Mouse (Mus musculus) MEL (cell line): Measurements from ENCODE around the gene Olfr103. TPM values are rescaled to one million over a fixed set of nuclear protein-coding genes. Genes with fewer than 3 reads are reported as not detected.

ENCODE experiments used
- DNase-seq: peaks from one replicate; pipeline ENCODE4 v3.0.0; 2011; ENCODE audit warnings: low read depth, low spot score
- H3K27ac ChIP-seq: 2 replicates; pipeline ENCODE4 v1.5.1; 2012; ENCODE audit warnings: low read depth, mild to moderate bottlenecking, control low read depth, low read length, moderate library complexity; ENCODE audit not compliant: control insufficient read depth
- H3K27me3 ChIP-seq, 2 experiments: fragments of 150-350 bp in 1 of 2; sonication (generic) in 1 of 2; 2 replicates each; pipeline ENCODE4 v1.6.1; 2012; ENCODE audit warnings: low read length in 2 of 2, mild to moderate bottlenecking in 2 of 2, improper control_type of control experiment in 1 of 2, moderate library complexity in 1 of 2; ENCODE audit not compliant: insufficient read depth in 2 of 2, control insufficient read depth in 1 of 2
- H3K36me3 ChIP-seq, 2 experiments: 2 replicates each; pipeline ENCODE4 v1.6.1; 2012 to 2014; ENCODE audit warnings: low read length in 2 of 2, improper control_type of control experiment in 1 of 2, inconsistent platforms in 1 of 2, mild to moderate bottlenecking in 1 of 2; ENCODE audit not compliant: insufficient read depth in 2 of 2, control insufficient read depth in 1 of 2
- H3K4me1 ChIP-seq, 2 experiments: fragments of 150-350 bp in 1 of 2; sonication (generic) in 1 of 2; 2 replicates each; pipeline ENCODE4 v1.6.1; 2012; ENCODE audit warnings: low read length in 2 of 2, improper control_type of control experiment in 1 of 2, mild to moderate bottlenecking in 1 of 2; ENCODE audit not compliant: insufficient read depth in 2 of 2, control insufficient read depth in 1 of 2
- H3K4me3 ChIP-seq, 2 experiments: fragments of 150-350 bp in 1 of 2; sonication (generic) in 1 of 2; 2 replicates each; pipeline ENCODE4 v1.5.1; 2012; ENCODE audit warnings: low read depth in 2 of 2, low read length in 2 of 2, mild to moderate bottlenecking in 2 of 2, moderate library complexity in 2 of 2, control low read depth in 1 of 2, improper control_type of control experiment in 1 of 2; ENCODE audit not compliant: control insufficient read depth in 1 of 2, insufficient read depth in 1 of 2
- H3K79me2 ChIP-seq: 2 replicates; pipeline ENCODE4 v1.6.1; 2012; ENCODE audit warnings: mild to moderate bottlenecking, low read length, moderate library complexity; ENCODE audit not compliant: control insufficient read depth, poor library complexity, insufficient read depth
- H3K9ac ChIP-seq: 2 replicates; pipeline ENCODE4 v1.6.1; 2012; ENCODE audit warnings: low read depth, mild to moderate bottlenecking, control low read depth, low read length, moderate library complexity; ENCODE audit not compliant: control insufficient read depth, poor library complexity, severe bottlenecking
- H3K9me3 ChIP-seq: fragments of 150-350 bp; sonication (generic); replicated peaks from 2 replicates; pipeline ENCODE4 v1.6.1; 2012; ENCODE audit warnings: mild to moderate bottlenecking, low read length, improper control_type of control experiment, moderate library complexity; ENCODE audit not compliant: insufficient read depth
- CHD2 ChIP-seq: IDR thresholded peaks from 2 replicates; pipeline ENCODE4 v1.6.1; 2011; ENCODE audit warnings: low read length, improper control_type of control experiment
- CTCF ChIP-seq, 3 experiments: IDR thresholded peaks in 2 of 3; conservative IDR thresholded peaks in 1 of 3; 2 replicates each; pipeline ENCODE4 v1.5.1; 2011 to 2012; ENCODE audit warnings: low read length in 3 of 3, low read depth in 2 of 3, mild to moderate bottlenecking in 2 of 3, improper control_type of control experiment in 1 of 3, inconsistent platforms in 1 of 3, mixed read lengths in 1 of 3, moderate library complexity in 1 of 3; ENCODE audit not compliant: control insufficient read depth in 1 of 3, insufficient read depth in 1 of 3, poor library complexity in 1 of 3, severe bottlenecking in 1 of 3
- GABPA ChIP-seq: IDR thresholded peaks from 2 replicates; pipeline ENCODE4 v1.6.1; 2012; ENCODE audit warnings: low read depth, mild to moderate bottlenecking, inconsistent platforms, low read length, improper control_type of control experiment, moderate library complexity
- GATA1 ChIP-seq: IDR thresholded peaks from 2 replicates; pipeline ENCODE4 v1.6.1; 2011; ENCODE audit warnings: low read depth, low read length, improper control_type of control experiment
- HCFC1 ChIP-seq: IDR thresholded peaks from 2 replicates; pipeline ENCODE4 v1.6.1; 2012; ENCODE audit warnings: low read depth, mild to moderate bottlenecking, inconsistent platforms, low read length, improper control_type of control experiment, moderate library complexity
- JUND ChIP-seq: IDR thresholded peaks from 2 replicates; pipeline ENCODE4 v1.6.1; 2011; ENCODE audit warnings: low read depth, mild to moderate bottlenecking, improper control_type of control experiment, low read length
- KAT2A ChIP-seq: conservative IDR thresholded peaks from 2 replicates; pipeline ENCODE4 v1.6.1; 2012; ENCODE audit warnings: low read depth, low read length, improper control_type of control experiment, inconsistent platforms
- MAFK ChIP-seq: IDR thresholded peaks from 2 replicates; pipeline ENCODE4 v1.6.1; 2011; ENCODE audit warnings: low read depth, mild to moderate bottlenecking, low read length, improper control_type of control experiment, borderline replicate concordance
- MEF2A ChIP-seq: IDR thresholded peaks from 2 replicates; pipeline ENCODE4 v1.6.1; 2014; ENCODE audit warnings: low read depth, mild to moderate bottlenecking, inconsistent platforms, low read length, improper control_type of control experiment; ENCODE audit not compliant: poor library complexity, insufficient replicate concordance, severe bottlenecking; ENCODE audit errors: extremely low read depth
- MXI1 ChIP-seq: IDR thresholded peaks from 2 replicates; pipeline ENCODE4 v1.6.1; 2011; ENCODE audit warnings: mild to moderate bottlenecking, low read depth, low read length, improper control_type of control experiment
- MYC ChIP-seq: IDR thresholded peaks from 2 replicates; pipeline ENCODE4 v1.6.1; 2011; ENCODE audit warnings: low read depth, mild to moderate bottlenecking, low read length, improper control_type of control experiment, moderate library complexity
- POLR2AphosphoS5 ChIP-seq: IDR thresholded peaks from 2 replicates; pipeline ENCODE4 v1.6.1; 2012; ENCODE audit warnings: low read depth, borderline replicate concordance, mild to moderate bottlenecking, inconsistent platforms, low read length, moderate library complexity, mixed read lengths
- RAD21 ChIP-seq: IDR thresholded peaks from 2 replicates; pipeline ENCODE4 v1.6.1; 2011; ENCODE audit warnings: mild to moderate bottlenecking, low read depth, low read length, improper control_type of control experiment
- SIN3A ChIP-seq: IDR thresholded peaks from 2 replicates; pipeline ENCODE4 v1.6.1; 2012; ENCODE audit warnings: low read length, improper control_type of control experiment, inconsistent platforms
- SMC3 ChIP-seq: IDR thresholded peaks from 2 replicates; pipeline ENCODE4 v1.6.1; 2011; ENCODE audit warnings: low read depth, low read length, improper control_type of control experiment
- TBP ChIP-seq: IDR thresholded peaks from 2 replicates; pipeline ENCODE4 v1.8.0; 2011; ENCODE audit warnings: low read depth, low read length, improper control_type of control experiment
- UBTF ChIP-seq: IDR thresholded peaks from 2 replicates; pipeline ENCODE4 v1.6.1; 2012; ENCODE audit warnings: low read depth, mild to moderate bottlenecking, inconsistent platforms, low read length, improper control_type of control experiment, moderate library complexity, borderline replicate concordance; ENCODE audit not compliant: insufficient read depth
- USF1 ChIP-seq: IDR thresholded peaks from 2 replicates; pipeline ENCODE4 v1.6.1; 2014; ENCODE audit warnings: low read depth, mild to moderate bottlenecking, inconsistent platforms, low read length, improper control_type of control experiment, moderate library complexity
- USF2 ChIP-seq, 2 experiments: IDR thresholded peaks; 2 replicates each; pipeline ENCODE4 v1.6.1; 2011 to 2012; ENCODE audit warnings: improper control_type of control experiment in 2 of 2, low read length in 2 of 2, borderline replicate concordance in 1 of 2, inconsistent platforms in 1 of 2, low read depth in 1 of 2, mild to moderate bottlenecking in 1 of 2; ENCODE audit not compliant: insufficient read depth in 1 of 2
- polyA plus RNA-seq, 2 experiments: library from polyadenylated mRNA; stranded (reverse) in 1 of 2; unstranded in 1 of 2; fragments of >175 nt in 1 of 2; fragments of >200 nt in 1 of 2; gene quantifications; 2 replicates each; pipeline versions ENCODE4 v1.2.1 to v1.2.4; 2012; ENCODE audit warnings: low replicate concordance in 2 of 2, low read depth in 1 of 2; ENCODE audit not compliant: insufficient read length in 2 of 2, insufficient read depth in 1 of 2, missing spikeins in 1 of 2
- total RNA-seq: library from RNA; depleted of rRNA; stranded (reverse); fragments of 300-350 nt; gene quantifications from 2 replicates; pipeline ENCODE4 v1.2.3, GENCODE M21; 2012; rRNA removed

The Olfr103 gene
- total and polyA plus RNA-seq, 3 experiments = not detected

- TF ChIP-seq UBTF (no peak), MYC (no peak), TBP (no peak), SIN3A (no peak), CTCF (IDR thresholded peaks at IDR 0.05 in 2 of 3, conservative IDR thresholded peaks at IDR 0.05 in 1 of 3; ENCODE audit: control insufficient read depth in 1 of 3, insufficient read depth in 1 of 3, low read depth in 2 of 3, low read length in 3 of 3, poor library complexity in 1 of 3, severe bottlenecking in 1 of 3) (no peak), GABPA (no peak), USF1 (no peak), MAFK (no peak), JUND (no peak), USF2 (IDR thresholded peaks at IDR 0.05; ENCODE audit: borderline replicate concordance in 1 of 2, insufficient read depth in 1 of 2, low read depth in 1 of 2, low read length in 2 of 2) (no peak), GATA1 (no peak), SMC3 (no peak), POLR2AphosphoS5 (no peak), KAT2A (no peak), RAD21 (no peak), MEF2A (no peak), CHD2 (no peak), MXI1 (no peak), HCFC1 (no peak)
Measured at GRCm38 (mm10) chr17:37304213-37304612, 35.3 kb downstream of the Olfr103 start, which contains the start of gene Olfr101. TSS of gene Olfr101 (minus strand) at chr17:37304313.

More at GRCm38 (mm10) chr17:37304213-37304612, 35.3 kb downstream of the Olfr103 start, which contains the start of gene Olfr101:
- Histone ChIP-seq H3K4me1 (no peaks in the 10 kb centered on the region), H3K9ac (no peak within 1 kb of the TSS), H3K79me2 (no peaks in the 10 kb centered on the region), H3K9me3 (no peaks in the 10 kb centered on the region), H3K27me3 (no peaks in the 10 kb centered on the region), H3K27ac (no peak within 1 kb of the TSS), H3K36me3 (no peaks in the 10 kb centered on the region), H3K4me3 (no peak within 1 kb of the TSS)
- no peak for DNase-seq

Other genes with a start within 250 kb of the Olfr103 start
- gene Olfr91, start 241.4 kb downstream of the Olfr103 start, total RNA-seq = not detected in 2 replicates
- not detected for gene Olfr91, start 241.4 kb downstream of the Olfr103 start, polyA plus RNA-seq
- not detected in 2 replicates for gene Olfr92, start 219.6 kb downstream of the Olfr103 start, total RNA-seq
- gene Olfr92, start 219.6 kb downstream of the Olfr103 start, polyA plus RNA-seq = not detected
- not detected in 2 replicates for gene Olfr93, start 178.2 kb downstream of the Olfr103 start, total RNA-seq
- not detected for gene Olfr93, start 178.2 kb downstream of the Olfr103 start, polyA plus RNA-seq
- gene Ubd, start 145.8 kb downstream of the Olfr103 start, total RNA-seq = not detected in 2 replicates
- not detected for gene Ubd, start 145.8 kb downstream of the Olfr103 start, polyA plus RNA-seq
- gene Olfr94, start 138.7 kb downstream of the Olfr103 start, total RNA-seq = not detected in 2 replicates
- gene Olfr94, start 138.7 kb downstream of the Olfr103 start, polyA plus RNA-seq = not detected
- gene Olfr95, start 126.6 kb downstream of the Olfr103 start, total RNA-seq = not detected in 2 replicates
- not detected for gene Olfr95, start 126.6 kb downstream of the Olfr103 start, polyA plus RNA-seq
- gene Olfr96, start 119.6 kb downstream of the Olfr103 start, total RNA-seq = not detected in 2 replicates
- not detected for gene Olfr96, start 119.6 kb downstream of the Olfr103 start, polyA plus RNA-seq
- gene Olfr97, start 102.4 kb downstream of the Olfr103 start, total RNA-seq = not detected in 2 replicates
- gene Olfr97, start 102.4 kb downstream of the Olfr103 start, polyA plus RNA-seq = not detected
- not detected in 2 replicates for gene Olfr98, start 75.9 kb downstream of the Olfr103 start, total RNA-seq
- gene Olfr98, start 75.9 kb downstream of the Olfr103 start, polyA plus RNA-seq = not detected
- gene H2-M3, start 69.5 kb downstream of the Olfr103 start, total RNA-seq = 4.6 and 4.7 TPM in 2 replicates
- 1 to 10 TPM in 1 of 2 experiments, not detected in 1; 1.1 TPM for gene H2-M3, start 69.5 kb downstream of the Olfr103 start, polyA plus RNA-seq
- not detected in 2 replicates for gene Olfr99, start 56.2 kb downstream of the Olfr103 start, total RNA-seq
- gene Olfr99, start 56.2 kb downstream of the Olfr103 start, polyA plus RNA-seq = not detected
- not detected in 2 replicates for gene Olfr101, start 35.4 kb downstream of the Olfr103 start, total RNA-seq
- gene Olfr101, start 35.4 kb downstream of the Olfr103 start, polyA plus RNA-seq = not detected
- not detected in 2 replicates for gene Olfr102, start 22.6 kb downstream of the Olfr103 start, total RNA-seq
- gene Olfr102, start 22.6 kb downstream of the Olfr103 start, polyA plus RNA-seq = not detected
- gene Olfr104-ps, start 19.9 kb upstream of the Olfr103 start, total RNA-seq = not detected in 2 replicates
- gene Olfr104-ps, start 19.9 kb upstream of the Olfr103 start, polyA plus RNA-seq = not detected
- not detected in 2 replicates for gene Olfr105-ps, start 39.3 kb upstream of the Olfr103 start, total RNA-seq
- gene Olfr105-ps, start 39.3 kb upstream of the Olfr103 start, polyA plus RNA-seq = not detected
- not detected in 2 replicates for gene Olfr106-ps, start 50.7 kb upstream of the Olfr103 start, total RNA-seq
- not detected for gene Olfr106-ps, start 50.7 kb upstream of the Olfr103 start, polyA plus RNA-seq
- not detected in 2 replicates for gene Olfr107, start 59.5 kb upstream of the Olfr103 start, total RNA-seq
- not detected for gene Olfr107, start 59.5 kb upstream of the Olfr103 start, polyA plus RNA-seq
- gene Olfr108, start 105.8 kb upstream of the Olfr103 start, total RNA-seq = not detected in 2 replicates
- not detected for gene Olfr108, start 105.8 kb upstream of the Olfr103 start, polyA plus RNA-seq
- not detected in 2 replicates for gene Olfr109, start 119.2 kb upstream of the Olfr103 start, total RNA-seq
- gene Olfr109, start 119.2 kb upstream of the Olfr103 start, polyA plus RNA-seq = not detected
- gene H2-M2, start 143.9 kb upstream of the Olfr103 start, total RNA-seq = not detected in 2 replicates
- gene H2-M2, start 143.9 kb upstream of the Olfr103 start, polyA plus RNA-seq = under 1 TPM in 1 of 2 experiments, not detected in 1; 0.88 TPM
- gene Olfr110, start 152.8 kb upstream of the Olfr103 start, total RNA-seq = not detected in 2 replicates
- gene Olfr110, start 152.8 kb upstream of the Olfr103 start, polyA plus RNA-seq = not detected
- gene Olfr111, start 168.3 kb upstream of the Olfr103 start, total RNA-seq = not detected in 2 replicates
- not detected for gene Olfr111, start 168.3 kb upstream of the Olfr103 start, polyA plus RNA-seq
- not detected in 2 replicates for gene Olfr112, start 229.8 kb upstream of the Olfr103 start, total RNA-seq
- gene Olfr112, start 229.8 kb upstream of the Olfr103 start, polyA plus RNA-seq = not detected
- not detected in 2 replicates for gene Olfr113, start 238.0 kb upstream of the Olfr103 start, total RNA-seq
- gene Olfr113, start 238.0 kb upstream of the Olfr103 start, polyA plus RNA-seq = not detected